Mouse (Mus musculus): Measurements from ENCODE around the gene Ptgdr2.

The Ptgdr2 gene

DNA sequence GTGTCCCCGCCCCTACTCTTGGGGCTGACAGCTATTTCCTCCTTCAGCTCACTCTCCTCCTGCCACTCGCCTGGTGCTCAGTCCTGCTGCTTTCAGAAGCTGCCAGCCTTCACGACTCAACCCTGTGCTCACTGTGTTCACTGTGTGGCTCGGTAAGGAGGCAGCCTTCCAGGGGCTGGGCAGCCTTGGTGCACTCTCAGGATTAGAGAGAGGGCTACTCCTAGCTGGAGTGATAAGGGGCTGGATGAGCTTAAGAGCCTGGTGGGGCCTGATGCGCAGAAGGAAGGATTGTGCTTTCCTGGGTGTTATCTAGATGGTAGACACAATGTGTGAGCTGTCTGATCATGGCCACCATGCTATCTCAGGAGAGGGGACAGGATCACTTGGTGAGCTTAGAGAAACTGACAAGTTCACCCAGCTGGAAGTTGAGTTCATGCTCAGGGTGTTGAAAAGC is at the start of gene Ptgdr2:
TSS of gene Ptgdr2 (plus strand) at position 51 of the 454 bp plus-strand sequence.
- DNase-seq = no peak

DNA sequence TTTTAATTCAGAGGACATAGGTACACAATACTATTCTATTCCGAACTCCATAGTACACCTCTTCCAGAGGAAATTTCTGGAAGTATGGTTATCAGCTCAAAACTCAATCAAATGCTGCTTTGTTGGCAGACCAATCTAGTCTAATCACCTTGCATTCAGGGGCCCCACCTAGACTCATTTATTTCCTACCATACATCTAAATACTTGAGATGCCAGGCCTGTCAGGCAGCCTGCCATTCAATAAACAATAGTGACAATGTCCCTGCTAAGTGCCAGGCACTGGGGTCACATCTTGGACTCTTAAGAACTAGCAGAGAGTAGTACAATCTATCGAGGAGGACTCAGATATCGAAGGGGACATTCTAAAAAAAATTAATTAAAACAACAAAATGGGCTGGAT is 44.8 kb upstream of the Ptgdr2 start:
- DNase-seq = no peak

DNA sequence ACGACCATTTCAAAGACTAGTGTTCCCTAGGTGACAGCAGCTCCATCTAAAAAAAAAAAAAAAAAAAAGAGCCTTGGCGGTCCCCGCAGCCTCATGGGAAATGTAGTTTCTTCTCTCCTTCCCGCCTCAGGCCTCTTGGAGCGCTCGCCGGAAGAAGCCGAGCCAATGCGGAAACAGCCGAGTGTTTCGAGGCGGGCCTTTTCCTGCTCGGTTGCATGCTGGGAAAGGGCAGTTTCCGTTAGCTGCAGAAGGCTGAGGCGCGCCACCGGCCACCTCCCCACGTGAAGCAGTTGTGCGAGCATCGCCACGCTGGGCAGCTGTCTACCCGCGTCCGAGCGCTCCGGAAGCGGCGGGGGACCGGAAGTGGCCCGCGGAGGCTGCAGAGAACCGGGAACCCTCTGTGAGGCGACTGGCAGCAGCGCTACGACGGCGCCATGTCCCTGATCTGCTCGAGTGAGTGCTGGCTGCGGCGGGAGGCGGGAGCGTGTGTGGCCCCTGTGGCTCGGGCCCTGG is 41.9 kb upstream of the Ptgdr2 start, which contains the start of gene Prpf19:
TSS of gene Prpf19 (plus strand) at position 216 of the 513 bp plus-strand sequence.
- peak; percentile 98 to 99 for DNase-seq

DNA sequence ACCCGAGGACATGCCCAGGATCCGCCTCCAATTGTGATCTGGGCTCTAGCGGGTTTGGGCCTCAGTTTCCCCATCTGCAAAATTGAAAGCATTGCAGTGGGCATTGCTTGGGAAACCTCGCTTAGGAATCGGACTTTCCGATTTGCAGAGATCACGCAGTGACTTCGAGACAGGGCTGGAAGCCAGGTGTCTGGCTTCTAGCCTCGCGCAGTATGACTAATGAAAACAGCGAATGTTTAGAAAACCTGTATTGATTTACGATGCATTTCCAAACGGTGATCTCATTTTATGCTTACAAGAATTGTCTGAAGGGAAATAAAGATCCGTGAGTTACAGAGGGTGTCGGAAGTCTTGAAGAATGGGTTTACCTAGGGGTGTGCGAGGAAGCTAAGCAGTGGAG is 41.3 kb upstream of the Ptgdr2 start:
- no peak for DNase-seq

DNA sequence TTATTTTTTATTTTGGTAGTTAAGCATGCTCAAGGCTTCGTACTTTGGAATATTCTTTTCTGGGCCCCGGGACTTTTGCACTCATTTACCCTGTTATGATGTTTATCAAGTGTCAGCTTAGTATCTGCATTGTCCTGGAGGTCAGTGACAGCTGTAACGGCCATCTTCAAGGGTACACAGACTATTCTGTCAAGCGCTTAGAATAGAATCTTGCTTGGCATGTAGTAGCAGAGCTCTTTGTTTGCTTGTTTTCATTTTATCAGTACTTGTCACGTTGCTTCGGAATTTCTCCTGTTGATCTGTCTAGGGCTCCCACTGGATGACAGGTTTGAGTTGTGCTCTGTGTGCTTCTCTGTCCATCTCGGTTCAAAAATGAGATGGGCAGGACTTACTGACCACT is 40.1 kb upstream of the Ptgdr2 start:
- no peak for DNase-seq

DNA sequence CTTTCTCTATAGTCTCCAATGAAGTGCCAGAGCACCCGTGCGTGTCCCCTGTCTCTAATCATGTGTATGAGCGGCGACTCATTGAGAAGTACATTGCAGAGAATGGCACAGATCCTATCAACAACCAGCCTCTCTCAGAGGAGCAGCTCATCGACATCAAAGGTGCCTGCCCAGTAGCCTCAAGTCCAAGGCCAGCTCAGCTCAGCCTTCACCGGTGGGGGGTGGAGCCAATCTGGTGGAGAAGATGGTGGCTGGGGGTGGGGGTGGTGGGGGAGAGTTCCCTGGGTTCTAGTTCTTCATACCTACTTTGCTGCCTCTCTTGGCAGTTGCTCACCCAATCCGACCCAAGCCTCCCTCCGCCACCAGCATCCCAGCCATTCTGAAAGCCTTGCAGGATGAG is 39.5 kb upstream of the Ptgdr2 start:
- DNase-seq = no peak

DNA sequence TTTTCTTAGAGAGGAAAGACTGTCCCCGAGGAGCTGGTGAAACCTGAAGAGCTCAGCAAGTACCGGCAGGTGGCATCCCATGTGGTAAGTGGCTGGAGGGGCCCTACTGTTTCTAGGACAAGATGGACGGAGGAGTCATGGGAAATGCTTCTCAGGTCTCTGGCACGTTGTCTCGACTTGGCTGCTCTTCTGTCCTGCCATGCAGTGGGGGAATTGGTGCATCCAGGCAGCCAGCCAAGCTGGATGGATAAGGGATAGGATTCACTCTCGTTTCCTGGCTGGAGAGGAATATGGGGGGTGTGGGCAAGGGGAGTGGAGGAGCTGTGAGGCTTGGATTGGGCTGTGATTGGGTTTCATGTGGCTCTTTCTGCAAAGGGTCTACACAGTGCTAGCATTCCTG is 36.6 kb upstream of the Ptgdr2 start:
- DNase-seq = no peak

DNA sequence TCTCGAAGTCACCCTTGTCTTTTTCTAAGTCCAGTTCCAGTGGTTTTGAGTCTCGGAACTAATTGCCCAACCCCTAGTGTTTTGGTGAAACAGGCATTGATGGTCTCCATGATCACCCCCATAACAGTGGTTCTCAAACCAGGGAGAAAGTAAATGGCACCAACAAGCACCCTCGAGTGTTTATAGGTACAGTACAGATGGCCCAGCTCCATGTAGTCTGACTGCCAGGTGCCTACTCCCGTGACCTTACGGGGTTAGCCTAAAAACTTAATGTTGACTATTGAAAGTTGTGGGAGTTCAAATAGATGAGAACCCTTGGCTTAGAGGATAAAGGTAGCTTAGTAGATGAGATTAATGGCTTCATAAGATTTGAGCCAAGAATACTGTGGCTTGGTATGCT is 35.9 kb upstream of the Ptgdr2 start:
- no peak for DNase-seq

DNA sequence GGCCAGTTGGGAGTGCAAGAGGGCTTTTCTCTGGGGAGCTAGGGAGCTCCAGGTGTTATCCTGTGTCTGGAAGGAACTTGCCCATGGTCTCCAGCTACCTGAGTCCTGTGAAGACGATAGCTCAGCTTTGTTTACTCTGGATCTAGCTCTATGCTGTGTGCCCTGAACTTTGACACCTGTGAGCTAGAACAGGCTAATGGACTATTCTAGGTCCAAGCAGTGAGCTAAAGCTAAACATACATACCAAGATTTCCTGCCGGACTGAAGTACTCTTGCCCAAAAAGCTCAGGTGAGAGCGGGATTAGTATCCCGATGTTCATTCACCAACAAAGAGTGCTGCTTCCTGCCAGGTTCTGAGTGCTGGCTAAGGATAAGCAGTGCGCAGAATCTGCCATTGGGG is 32.4 kb upstream of the Ptgdr2 start:
- DNase-seq = no peak

DNA sequence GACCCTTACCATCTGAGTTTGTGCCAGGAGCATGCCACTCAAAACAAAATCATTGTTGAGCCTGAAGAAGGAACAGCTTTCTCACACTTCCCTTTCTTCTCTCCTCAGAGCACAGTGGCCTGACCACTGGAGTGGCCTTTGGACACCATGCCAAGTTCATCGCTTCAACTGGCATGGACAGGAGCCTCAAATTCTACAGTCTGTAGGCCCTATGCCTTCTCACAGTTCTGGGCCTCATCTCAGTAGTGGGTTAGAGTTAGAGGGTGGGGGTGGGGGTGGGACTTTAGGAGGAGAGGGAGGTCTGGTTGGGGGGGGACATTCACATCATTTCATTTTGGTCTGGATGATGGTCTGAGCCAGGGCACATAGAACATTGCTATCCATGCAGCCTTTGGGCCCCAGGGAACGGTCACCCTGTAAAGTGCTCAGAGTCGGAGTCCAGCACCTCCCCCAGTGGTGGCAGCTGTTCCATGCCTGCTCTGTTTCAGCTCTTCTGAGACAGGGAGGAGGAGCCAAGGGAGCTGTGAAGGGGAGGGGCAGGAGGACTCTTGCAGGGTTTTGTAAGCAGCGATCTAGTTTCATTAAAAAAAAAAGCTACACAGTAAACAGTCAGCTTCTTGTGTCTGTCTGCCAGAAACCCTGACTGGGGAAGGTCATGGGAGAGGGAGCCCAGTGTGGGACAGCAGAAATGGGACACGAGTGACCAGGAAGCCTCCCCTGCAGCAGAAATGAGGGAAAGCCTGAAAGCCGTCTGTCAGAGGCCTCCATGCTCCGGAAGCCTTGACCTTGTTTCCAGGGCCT is 31.8 kb upstream of the Ptgdr2 start:
- DNase-seq = peak; percentile 74 to 88

DNA sequence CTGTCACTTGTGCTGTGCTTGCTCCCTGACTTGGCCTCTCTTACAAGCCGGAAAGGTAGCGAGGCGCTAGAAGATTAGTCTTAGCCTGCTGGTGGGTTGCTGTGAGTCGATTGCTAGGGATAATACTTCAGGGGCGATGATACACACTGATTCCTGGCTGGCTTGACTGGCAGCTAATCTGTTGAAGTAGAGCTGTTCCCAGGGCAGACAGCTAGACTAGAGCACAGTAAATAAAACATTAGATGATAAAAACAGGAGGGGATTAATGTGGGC is 31.3 kb upstream of the Ptgdr2 start:
- no peak for DNase-seq

DNA sequence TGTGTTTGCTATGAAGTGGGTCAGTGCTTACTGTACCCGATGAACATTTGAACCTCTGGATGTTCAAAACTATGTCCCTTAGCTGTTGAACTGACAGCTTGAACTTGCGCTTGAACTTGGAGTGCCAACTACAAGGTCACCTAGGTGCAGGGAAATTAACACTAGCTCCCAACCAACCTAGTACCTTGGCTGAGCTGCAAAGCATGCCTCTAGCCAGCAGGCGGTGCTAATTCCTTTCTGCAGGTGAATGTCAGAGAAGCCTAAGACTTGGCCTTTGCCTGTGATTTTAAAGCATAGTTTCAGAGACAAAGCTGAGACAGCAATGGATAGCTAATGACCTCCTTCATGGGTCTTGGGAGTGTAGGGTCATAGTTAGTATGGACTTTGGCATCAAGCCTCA is 29.1 kb upstream of the Ptgdr2 start:
- peak; percentile 70 to 75 for DNase-seq

DNA sequence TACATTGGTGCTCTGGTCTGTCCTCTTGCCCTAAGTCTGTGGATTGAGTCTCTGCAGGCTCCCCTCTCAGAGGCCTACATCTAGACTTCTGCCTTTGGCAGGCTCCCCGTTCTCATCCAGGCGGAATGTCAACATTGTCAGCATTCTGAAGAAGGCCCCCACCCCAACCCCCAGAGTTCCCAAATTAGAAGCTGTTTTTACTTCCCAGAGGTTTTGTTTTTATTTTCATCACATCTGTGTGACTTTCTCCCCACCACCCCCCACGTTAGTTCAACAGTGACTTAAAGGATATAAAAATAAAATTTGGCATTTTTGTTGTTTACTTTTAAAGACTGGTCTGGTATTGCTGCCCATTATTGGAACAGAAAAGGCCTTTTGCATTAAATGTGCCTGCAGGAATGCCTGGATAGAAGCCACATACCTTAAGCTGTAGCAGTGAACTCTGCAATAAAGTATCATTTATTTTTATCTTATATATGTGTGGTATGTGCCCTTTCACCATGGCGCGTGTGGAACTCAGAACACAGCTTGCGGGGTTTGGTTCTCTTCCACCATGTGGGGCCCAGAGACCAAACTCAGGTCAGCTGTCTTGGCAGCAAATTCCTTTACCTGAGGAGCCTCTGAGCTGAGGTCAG is 27.8 kb upstream of the Ptgdr2 start:
- DNase-seq = no peak

DNA sequence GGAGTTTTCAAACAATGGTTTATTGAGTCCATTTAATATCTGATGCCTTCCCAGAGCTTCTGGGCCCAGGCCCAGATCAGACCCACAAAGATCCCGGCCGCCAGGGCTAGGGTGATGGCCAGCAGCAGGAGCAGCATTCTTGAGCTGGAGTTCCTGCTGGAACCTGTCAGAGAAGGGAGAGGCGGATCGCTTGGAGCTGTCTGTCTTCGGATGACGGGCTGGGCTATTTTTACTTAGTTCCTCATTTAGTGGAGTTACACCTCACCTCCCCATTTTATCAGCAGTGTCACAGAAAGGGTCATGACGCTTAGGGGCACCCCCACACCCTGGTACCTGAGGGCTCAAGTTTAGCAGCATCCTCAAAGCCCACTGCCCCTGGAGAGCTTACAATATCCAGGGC is 22.7 kb upstream of the Ptgdr2 start:
- DNase-seq = no peak

DNA sequence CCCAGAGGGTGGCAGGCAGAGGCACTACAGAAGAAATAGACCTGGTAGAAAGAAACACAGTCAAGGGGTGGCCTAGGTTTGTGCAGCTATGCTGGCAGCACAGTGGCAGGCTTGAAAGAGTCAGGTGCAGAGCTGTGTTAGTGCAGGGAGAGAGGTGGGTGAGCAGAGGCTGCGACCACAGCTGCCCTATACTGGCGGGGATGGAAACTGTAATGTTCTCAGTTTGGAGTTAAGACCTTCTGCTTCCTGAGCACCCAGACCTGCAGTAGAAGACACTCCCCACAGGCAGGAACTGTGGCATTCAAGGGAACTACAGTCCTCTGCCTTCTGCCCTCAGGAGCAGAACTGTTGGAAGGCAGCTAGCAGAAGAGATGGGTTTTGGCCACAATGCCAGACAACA is 22.1 kb upstream of the Ptgdr2 start:
- DNase-seq = no peak

DNA sequence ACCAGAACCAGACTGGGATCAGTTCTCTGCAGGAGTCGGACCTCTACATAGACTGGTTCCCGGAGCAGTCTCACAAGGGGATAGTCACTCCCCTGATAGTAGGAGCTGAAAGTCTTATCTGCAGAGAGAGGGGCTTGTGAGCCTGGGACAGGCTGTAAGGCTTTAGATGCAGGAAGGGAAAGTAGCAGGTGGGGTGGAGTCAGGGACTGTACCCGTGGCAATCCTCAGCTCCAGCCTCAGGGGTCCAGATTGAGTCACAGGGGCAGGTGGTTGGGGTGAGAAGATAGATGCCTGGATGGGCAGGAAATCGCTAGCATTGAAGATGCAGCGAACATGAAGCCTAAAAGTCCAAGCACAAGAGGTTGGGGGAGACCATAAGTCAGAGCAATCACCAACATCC is 20.5 kb upstream of the Ptgdr2 start:
- DNase-seq = no peak

DNA sequence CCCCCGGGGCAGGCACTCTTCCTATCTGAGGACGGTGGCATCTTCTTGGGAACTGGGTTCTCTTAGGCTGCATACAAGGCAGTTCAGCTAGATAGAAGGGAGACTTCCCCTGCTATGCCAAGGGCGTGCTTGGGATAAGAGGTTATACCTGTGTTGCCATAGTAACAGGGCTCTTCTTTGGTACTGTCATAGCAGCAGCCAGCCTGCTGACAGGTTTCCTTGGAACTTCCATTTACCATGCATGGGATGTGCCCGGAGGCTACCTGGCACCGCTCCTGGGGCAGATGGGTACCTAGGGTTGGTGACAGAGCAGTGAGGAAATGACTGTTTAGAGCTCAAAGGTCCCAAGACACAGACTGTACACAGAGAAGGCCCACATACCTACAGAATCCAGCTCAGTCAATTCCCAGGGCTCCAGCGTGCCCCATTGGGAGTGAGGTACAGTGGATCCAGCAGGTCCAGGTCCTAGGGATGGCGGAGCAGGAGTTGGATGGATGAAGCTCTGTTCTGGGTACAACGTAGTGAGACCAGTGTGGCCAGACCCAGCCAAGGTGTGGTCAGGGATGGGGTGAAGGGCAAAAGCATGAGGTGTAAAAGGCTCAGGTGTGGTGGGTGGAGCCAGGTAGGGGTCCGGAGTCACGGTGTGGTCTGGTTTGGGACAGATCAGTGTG is 18.5 kb upstream of the Ptgdr2 start:
- DNase-seq = no peak

DNA sequence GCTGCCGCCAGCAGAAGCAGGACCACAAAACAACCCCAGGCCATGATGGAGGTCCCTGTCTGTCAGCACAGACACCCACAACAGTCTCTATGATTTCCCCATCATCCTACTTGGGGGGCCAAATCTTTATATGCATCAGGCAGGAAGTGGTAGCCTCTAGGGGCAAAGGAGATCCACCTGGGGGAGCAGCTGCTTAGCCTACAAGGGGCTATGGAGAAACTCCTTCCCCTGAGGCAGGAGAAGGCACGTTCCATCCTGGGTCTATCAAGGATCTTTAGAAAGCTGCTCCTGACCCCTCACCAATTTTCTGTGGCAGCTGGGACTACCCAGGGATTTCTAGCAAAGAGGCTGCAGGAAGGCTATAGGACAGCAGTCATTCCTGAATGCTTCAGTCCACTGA is 16.4 kb upstream of the Ptgdr2 start, which contains the start of gene Zp1:
TSS of gene Zp1 (minus strand) at position 101 of the 400 bp plus-strand sequence.
- DNase-seq = no peak

DNA sequence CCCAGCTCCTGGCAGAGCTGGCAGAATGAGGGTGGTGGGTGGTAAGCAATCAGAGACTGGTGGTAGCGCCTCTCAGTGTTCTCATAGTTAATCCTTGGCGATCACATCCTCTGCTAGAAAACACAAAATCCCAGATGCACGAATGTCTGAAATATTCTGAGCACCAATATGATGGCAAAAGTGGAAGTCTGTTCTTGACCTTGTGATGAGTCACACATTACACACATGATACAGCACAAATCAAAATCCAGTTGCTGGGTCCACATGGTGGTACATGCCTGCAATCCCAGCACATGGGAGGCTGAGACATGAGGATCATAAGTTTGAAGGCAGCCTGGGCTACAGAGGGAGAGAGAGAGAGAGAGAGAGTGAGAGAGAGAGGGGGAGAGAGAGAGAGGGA is 15.9 kb upstream of the Ptgdr2 start:
- DNase-seq = no peak

DNA sequence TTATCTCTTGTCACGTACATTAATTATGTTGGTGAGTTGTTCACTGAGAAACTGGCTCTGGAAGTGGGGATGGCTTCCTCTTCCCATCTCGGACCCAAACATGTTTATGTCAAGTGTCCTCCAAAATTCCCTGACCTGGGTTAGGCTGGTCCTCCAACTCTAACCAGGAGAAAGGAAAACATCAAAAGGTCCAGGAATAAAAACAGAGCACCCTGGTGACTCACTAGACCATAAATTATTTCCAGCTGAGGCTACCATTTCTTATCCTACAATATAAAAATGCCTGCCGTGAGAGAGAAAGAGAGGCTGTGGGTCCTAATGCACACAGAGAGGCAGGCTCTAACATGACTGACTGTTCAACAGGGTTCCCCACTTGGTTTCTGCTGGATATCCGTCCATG is 12.7 kb upstream of the Ptgdr2 start:
- no peak for DNase-seq

DNA sequence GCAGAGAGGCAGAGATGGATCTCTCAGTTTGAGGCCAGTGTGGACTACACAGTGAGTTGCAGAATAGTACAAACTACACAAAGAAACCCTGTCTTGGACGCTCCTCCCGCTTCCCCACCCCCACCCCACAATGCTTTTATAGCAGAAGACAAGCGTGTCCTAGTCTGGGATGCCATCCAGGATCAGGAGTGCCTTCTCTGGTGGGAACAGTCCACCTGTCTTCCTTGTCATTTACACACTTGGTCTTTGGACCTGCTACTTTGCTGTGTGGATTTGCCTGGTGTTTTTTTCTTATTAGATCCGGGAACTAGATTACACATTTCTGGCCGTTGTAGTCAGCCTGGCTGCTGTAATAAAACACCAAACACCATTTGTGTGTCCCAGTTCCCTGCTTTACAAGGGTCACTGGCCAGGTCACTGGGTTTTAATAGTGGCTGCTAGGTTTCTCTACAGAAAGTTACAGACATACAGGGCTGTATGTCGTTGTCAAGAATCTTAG is 10.8 kb upstream of the Ptgdr2 start:
- peak; percentile 47 to 58 for DNase-seq

DNA sequence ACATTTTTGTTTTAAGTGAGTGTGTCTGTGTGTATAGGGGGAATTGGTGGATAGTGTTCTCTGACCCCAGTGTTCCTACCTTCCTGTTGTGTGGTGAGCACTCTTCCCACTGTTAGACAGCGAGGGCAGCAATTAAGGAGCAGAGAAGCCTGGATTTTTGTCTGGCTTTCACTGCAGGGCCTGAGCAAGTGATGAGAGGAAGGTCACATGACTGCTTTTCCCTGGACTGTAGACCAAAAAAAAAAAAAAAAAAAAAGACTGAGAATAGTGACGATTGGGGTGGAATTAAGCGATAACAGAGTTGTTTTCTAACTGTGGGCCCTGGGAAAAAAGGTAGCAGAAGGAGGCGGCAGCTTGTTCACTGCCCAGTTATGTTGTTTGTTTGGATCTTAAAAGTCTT is 10.3 kb upstream of the Ptgdr2 start:
- DNase-seq = peak in 1 of 2 experiments; percentile 14

DNA sequence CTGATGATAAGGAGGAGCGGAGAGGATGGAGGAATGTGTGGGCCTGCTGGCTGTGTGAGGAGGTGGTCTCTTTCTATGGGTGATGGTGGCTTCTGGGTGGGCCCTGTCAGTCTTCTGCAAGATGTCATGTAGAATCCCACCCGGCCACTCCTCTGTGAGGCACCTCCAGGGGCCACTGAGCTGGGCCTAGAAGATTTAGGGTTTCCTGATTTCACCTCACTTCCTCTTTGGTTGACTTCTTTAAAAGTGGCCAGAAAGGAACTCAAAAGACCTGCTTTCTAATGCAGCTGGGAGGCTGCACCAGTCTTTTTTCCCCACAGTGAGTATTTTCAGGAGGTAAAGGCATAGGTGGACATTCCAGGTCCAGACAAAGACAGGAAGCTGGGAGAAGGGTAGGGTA is 6.3 kb upstream of the Ptgdr2 start:
- no peak for DNase-seq

DNA sequence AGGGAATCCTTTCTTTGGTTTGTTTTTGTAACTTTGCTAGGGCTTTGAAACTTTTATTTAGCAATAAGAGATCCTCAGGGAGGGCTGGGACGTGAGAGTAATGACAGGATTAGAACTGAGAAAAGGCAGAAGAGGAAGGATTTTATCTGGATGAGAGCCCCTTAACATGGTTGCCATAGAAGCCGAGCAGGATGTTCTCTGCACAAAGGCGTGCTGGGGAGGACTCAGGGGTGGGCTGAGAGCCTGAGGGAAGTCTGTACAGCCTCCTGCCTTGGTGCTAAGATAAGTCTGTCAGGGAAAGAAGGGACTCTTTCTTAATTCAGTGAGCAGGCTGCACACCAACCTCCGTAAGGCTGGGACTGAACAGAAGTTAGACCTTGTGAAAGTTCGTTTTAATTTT is 1.9 kb upstream of the Ptgdr2 start:
- DNase-seq = no peak

All from kidney, postnatal 25 days (tissue).